Mouse (Mus musculus): Measurements from ENCODE around the gene Gm10961.

Gene Gm10961

GRCm38 (mm10) chr3:107659000-107659399 is 27.9 kb downstream of the Gm10961 start:
- DNase-seq (ENCODE audit: low spot score): no peak

GRCm38 (mm10) chr3:107664641-107665040 is 33.5 kb downstream of the Gm10961 start:
- DNase-seq (ENCODE audit: low spot score): no peak

- DNase-seq (ENCODE audit: low spot score): no peak
Measured at GRCm38 (mm10) chr3:107667426-107667825, 36.3 kb downstream of the Gm10961 start.

- no peak for DNase-seq (ENCODE audit: low spot score)
Measured at GRCm38 (mm10) chr3:107668786-107669185, 37.7 kb downstream of the Gm10961 start.

DNA sequence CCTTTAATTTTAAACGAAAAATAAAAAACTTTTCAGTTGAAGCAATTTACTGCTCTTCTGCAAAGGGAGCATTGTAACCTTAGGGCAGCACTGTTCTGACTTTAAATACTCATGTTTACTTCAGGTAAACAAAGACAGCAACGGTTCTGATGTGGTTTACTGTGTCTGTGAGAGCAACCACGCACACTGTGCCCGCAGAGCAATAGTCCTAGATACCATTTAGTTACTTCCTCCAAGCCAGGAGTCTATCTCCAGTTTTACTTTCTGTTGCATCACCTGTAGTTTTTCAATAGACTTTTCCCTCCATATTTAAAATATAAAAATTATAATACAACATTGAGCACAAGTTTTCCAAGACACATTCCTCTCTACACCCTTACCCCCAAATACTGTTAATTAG is 39.4 kb downstream of the Gm10961 start:
- DNase-seq (ENCODE audit: low spot score): no peak

- no peak for DNase-seq (ENCODE audit: low spot score)
Measured at GRCm38 (mm10) chr3:107671509-107671908, 40.4 kb downstream of the Gm10961 start.

- no peak for DNase-seq (ENCODE audit: low spot score)
Measured at GRCm38 (mm10) chr3:107680790-107681576, 49.9 kb downstream of the Gm10961 start.

Data from testis, postnatal 10 days (tissue).